ENCODE assay signal across 9 mouse cellular contexts in genomic region chr9:29961512-29961911, GRCm38 (mm10). TPM values are rescaled to one million over a fixed set of nuclear protein-coding genes. Genes with fewer than 3 reads are reported as not detected.
DNase-seq lines count a peak whose midpoint lies in the region; ATAC-seq and TF ChIP-seq lines count a peak whose summit lies in the region.
"Had no signal": no experiment of that assay in that cellular context is flagged by ENCODE, and none has a peak within 500 bp of the region (broad histone marks: within the 10 kb centered on the region; RNA-seq: fewer than 3 reads in every experiment).

No protein-coding gene starts in this region.

- no peak for DNase-seq in frontal cortex, postnatal 14 days (ENCODE audit: low spot score in 2 of 2)
- no peak for DNase-seq in lung, embryonic 14.5 days
- DNase-seq in lung, postnatal 14 days: no peak
- no peak for DNase-seq in limb, embryonic 10.5 days (ENCODE audit: low spot score)
- no peak for DNase-seq in adrenal gland, adult 2 months

- peak; percentile 60; the same call in 1 of the 2 replicates for ATAC-seq in frontal cortex, adult (ENCODE audit: low TSS enrichment)
- no peak for ATAC-seq in lung, embryonic 14.5 days (ENCODE audit: insufficient read depth)
- no peak for ATAC-seq in stomach, embryonic 14.5 days (ENCODE audit: insufficient number of reproducible peaks, insufficient read depth, low FRiP score, low read depth)
- no peak for ATAC-seq in activated CD4-positive, CD25-positive, alpha-beta regulatory T cell, adult 4 months

- H3K4me3 ChIP-seq in lung, embryonic 14.5 days (ENCODE audit: low read depth, low read length): 0 out of 2 replicates have a peak overlapping the region, but pooled peaks have one; percentile 28
- H3K4me3 ChIP-seq in limb, embryonic 10.5 days: peak overlapping the region; percentile 47
- H3K4me3 ChIP-seq in stomach, embryonic 14.5 days (ENCODE audit: low read depth, low read length): peak overlapping the region; percentile 30

- WGBS in lung, embryonic 14.5 days: 46% methylated on average over 2 of the region's 2 CpGs
- WGBS in limb, embryonic 10.5 days: 52% methylated on average over 2 of the region's 2 CpGs
- 50% methylated on average over 2 of the region's 2 CpGs for WGBS in stomach, embryonic 14.5 days

- H3K27ac ChIP-seq in lung, embryonic 14.5 days (ENCODE audit: low read depth): no peak overlapping the region
- H3K27ac ChIP-seq in limb, embryonic 10.5 days: no peak overlapping the region
- H3K27ac ChIP-seq in stomach, embryonic 14.5 days (ENCODE audit: low read length): no peak overlapping the region

- no peaks in the 10 kb centered on the region for H3K4me1 ChIP-seq in lung, embryonic 14.5 days (ENCODE audit: insufficient read depth)
- peaks cover 12% of the 10 kb centered on the region for H3K4me1 ChIP-seq in limb, embryonic 10.5 days
- H3K4me1 ChIP-seq in stomach, embryonic 14.5 days (ENCODE audit: control insufficient read depth, insufficient read depth, low read length): peaks cover 5% of the 10 kb centered on the region; the same call in 1 of the 2 replicates

- H3K36me3 ChIP-seq in lung, embryonic 14.5 days (ENCODE audit: insufficient read depth): no peaks in the 10 kb centered on the region
- H3K36me3 ChIP-seq in limb, embryonic 10.5 days: no peaks in the 10 kb centered on the region
- no peaks in the 10 kb centered on the region for H3K36me3 ChIP-seq in stomach, embryonic 14.5 days (ENCODE audit: control insufficient read depth, insufficient read depth, low read length)

- H3K4me2 ChIP-seq in lung, embryonic 14.5 days: peak overlapping the region; percentile 61; the same call in 1 of the 2 replicates
- peak overlapping the region; percentile 46 for H3K4me2 ChIP-seq in stomach, embryonic 14.5 days (replicated peaks; ENCODE audit: low read depth, low read length)

- TF ChIP-seq CTCF in lung, embryonic 14.5 days (IDR thresholded peaks at IDR 0.05; ENCODE audit: low read depth): no peak

- no peak overlapping the region for H3K9ac ChIP-seq in lung, embryonic 14.5 days
- H3K9ac ChIP-seq in stomach, embryonic 14.5 days (replicated peaks; ENCODE audit: low read depth, low read length): no peak overlapping the region

- H3K27me3 ChIP-seq in lung, embryonic 14.5 days (ENCODE audit: insufficient read depth, low read length): peaks cover 36% of the 10 kb centered on the region
- H3K27me3 ChIP-seq in limb, embryonic 10.5 days (ENCODE audit: low read depth, poor library complexity, severe bottlenecking): peaks cover 58% of the 10 kb centered on the region
- H3K27me3 ChIP-seq in stomach, embryonic 14.5 days (ENCODE audit: control insufficient read depth, insufficient read depth, low read length): no peaks in the 10 kb centered on the region

- H3K9me3 ChIP-seq in lung, embryonic 14.5 days (ENCODE audit: low read depth, low read length): no peaks in the 10 kb centered on the region
- no peaks in the 10 kb centered on the region for H3K9me3 ChIP-seq in limb, embryonic 10.5 days (replicated peaks)
- H3K9me3 ChIP-seq in stomach, embryonic 14.5 days (ENCODE audit: control insufficient read depth, low read depth, low read length): no peaks in the 10 kb centered on the region

RNA-seq across cellular contexts. Expression of gene Ntm, which starts 1.4 kb away (rescaled TPM):
- 22.0 and 22.1 TPM in 2 replicates for polyA plus RNA-seq in lung, embryonic 14.5 days (2014; fragmentation: Nextera tagmentation; extraction: Ambion mirVana)
- polyA plus RNA-seq in limb, embryonic 10.5 days (2016; fragmentation: Nextera tagmentation; extraction: Ambion mirVana): 8.9 and 12.7 TPM in 2 replicates
- polyA plus RNA-seq in stomach, embryonic 14.5 days (2014; fragmentation: Nextera tagmentation; extraction: Ambion mirVana): 18.0 and 19.7 TPM in 2 replicates
- total RNA-seq in adrenal gland, adult 2 months (2021): under 1 TPM; 0.55 to 0.98 TPM
- 0.15 and 0.25 TPM in 2 replicates for polyA plus RNA-seq in adrenal gland, adult 2 months (2012; rRNA removed)
- polyA plus RNA-seq in activated CD4-positive, CD25-positive, alpha-beta regulatory T cell, adult 4 months (2017; shearing (Covaris generic)): not detected
- total RNA-seq: megakaryocyte progenitor cell, adult 5-6 weeks had no signal
